Mouse (Mus musculus) lung, embryonic 15.5 days (tissue): ENCODE data around the gene Nrsn2. TPM values are rescaled to one million over a fixed set of nuclear protein-coding genes. Genes with fewer than 3 reads are reported as not detected.

ENCODE experiments used
- ATAC-seq: fragments of 200-750 bp; cut with Nextera tagmentation; 2 replicates; pipeline ENCODE4 v1.8.0; 2017; ENCODE audit warnings: moderate number of reproducible peaks, borderline replicate concordance; ENCODE audit not compliant: low FRiP score, low TSS enrichment; ENCODE audit errors: extremely low read depth
- H3K27ac ChIP-seq: fragments of 300-500 bp; sonication (generic); 2 replicates; pipeline ENCODE4 v1.5.1; 2015; ENCODE audit warnings: moderate library complexity, mild to moderate bottlenecking, inconsistent platforms
- H3K27me3 ChIP-seq: fragments of 300-500 bp; sonication (generic); 2 replicates; pipeline ENCODE4 v1.6.1; 2015; ENCODE audit warnings: inconsistent platforms
- H3K36me3 ChIP-seq: fragments of 300-500 bp; sonication (generic); 2 replicates; pipeline ENCODE4 v1.6.1; 2015; ENCODE audit warnings: inconsistent platforms
- H3K4me1 ChIP-seq: fragments of 300-500 bp; sonication (generic); 2 replicates; pipeline ENCODE4 v1.6.1; 2015; ENCODE audit warnings: inconsistent platforms
- H3K4me2 ChIP-seq: fragments of 300-500 bp; sonication (generic); 2 replicates; pipeline ENCODE4 v1.6.1; 2015; ENCODE audit warnings: inconsistent platforms, mild to moderate bottlenecking, moderate library complexity
- H3K4me3 ChIP-seq: fragments of 300-500 bp; sonication (generic); 2 replicates; pipeline ENCODE4 v1.5.1; 2015; ENCODE audit warnings: mild to moderate bottlenecking, inconsistent platforms
- H3K9ac ChIP-seq: fragments of 300-500 bp; sonication (generic); 2 replicates; pipeline ENCODE4 v1.6.1; 2015; ENCODE audit warnings: inconsistent platforms
- H3K9me3 ChIP-seq: fragments of 300-500 bp; sonication (generic); 2 replicates; pipeline ENCODE4 v1.6.1; 2016; ENCODE audit warnings: inconsistent platforms
- WGBS: fragments of 180-500 bp; shearing (Covaris S2); methylation state at CpG from one replicate; pipeline ENCODE4 v1.1.7; 2015; 5-methylcytosine and 5-hydroxymethylcytosine counted together
- polyA plus RNA-seq: library from polyadenylated mRNA; unstranded; fragments of >200 nt; fragmentation: Nextera tagmentation; extraction: Ambion mirVana; gene quantifications from 2 replicates; pipeline ENCODE4 v1.2.1, GENCODE M21; 2015

The Nrsn2 gene
- polyA plus RNA-seq, 1 experiment from 2014 or later: 0.36 TPM

- no peaks in the 10 kb centered on the region for H3K27me3 ChIP-seq
- peak overlapping the region; percentile 76 for H3K4me3 ChIP-seq
- H3K4me2 ChIP-seq: peak overlapping the region; percentile 93
- ATAC-seq: 0 out of 2 replicates have a peak, but pooled peaks have one; percentile 1
- H3K4me1 ChIP-seq: peaks cover 37% of the 10 kb centered on the region
- peak overlapping the region; percentile 94 for H3K9ac ChIP-seq
- under 1% methylated on average over 13 of the region's 13 CpGs for WGBS
- peak overlapping the region; percentile 100 for H3K27ac ChIP-seq
- no peaks in the 10 kb centered on the region for H3K36me3 ChIP-seq
- H3K9me3 ChIP-seq: no peaks in the 10 kb centered on the region
These were observed 22.7 kb upstream of the Nrsn2 start for GRCm38 (mm10) chr2:152399122-152399542.

- H3K27ac ChIP-seq: peak overlapping the region; percentile 100
- peak overlapping the region; percentile 94 for H3K9ac ChIP-seq
- peak; percentile 81 for ATAC-seq
- no peaks in the 10 kb centered on the region for H3K9me3 ChIP-seq
- peak overlapping the region; percentile 76 for H3K4me3 ChIP-seq
- no peaks in the 10 kb centered on the region for H3K36me3 ChIP-seq
- H3K27me3 ChIP-seq: no peaks in the 10 kb centered on the region
- peak overlapping the region; percentile 93 for H3K4me2 ChIP-seq
- peaks cover 41% of the 10 kb centered on the region for H3K4me1 ChIP-seq
- WGBS: 0% methylated on average over 38 of the region's 38 CpGs
These were observed 22.3 kb upstream of the Nrsn2 start for GRCm38 (mm10) chr2:152398691-152399090.

GRCm38 (mm10) chr2:152397680-152398435 lies 21.4 kb upstream of the Nrsn2 start, which contains the start of gene Sox12:
Gene Sox12 (minus strand): TSS chr2:152398063.
- Histone ChIP-seq H3K4me3 (peak within 1 kb of the TSS; percentile 76), H3K36me3 (no peaks in the 10 kb centered on the region), H3K27ac (peak within 1 kb of the TSS; percentile 100), H3K9me3 (no peaks in the 10 kb centered on the region), H3K4me1 (peaks cover 49% of the 10 kb centered on the region), H3K27me3 (no peaks in the 10 kb centered on the region), H3K4me2 (peak within 1 kb of the TSS; percentile 93), H3K9ac (peak within 1 kb of the TSS; percentile 94)
- peak; percentile 71 for ATAC-seq
- WGBS: under 1% methylated on average over 54 of the region's 104 CpGs

- no peaks in the 10 kb centered on the region for H3K36me3 ChIP-seq
- ATAC-seq: peak; percentile 7; the same call in 1 of the 2 replicates
- H3K27me3 ChIP-seq: no peaks in the 10 kb centered on the region
- no peaks in the 10 kb centered on the region for H3K9me3 ChIP-seq
- H3K27ac ChIP-seq: peak overlapping the region; percentile 100
- peak overlapping the region; percentile 94 for H3K9ac ChIP-seq
- H3K4me1 ChIP-seq: peaks cover 50% of the 10 kb centered on the region
- under 1% methylated on average over 67 of the region's 77 CpGs for WGBS
- H3K4me3 ChIP-seq: peak overlapping the region; percentile 76
- peak overlapping the region; percentile 93 for H3K4me2 ChIP-seq
These were observed 20.7 kb upstream of the Nrsn2 start for GRCm38 (mm10) chr2:152397004-152397589.

- Histone ChIP-seq H3K9me3 (no peaks in the 10 kb centered on the region), H3K27me3 (no peaks in the 10 kb centered on the region), H3K27ac (peak overlapping the region; percentile 100), H3K9ac (peak overlapping the region; percentile 94), H3K36me3 (no peaks in the 10 kb centered on the region), H3K4me2 (peak overlapping the region; percentile 93), H3K4me3 (peak overlapping the region; percentile 76), H3K4me1 (peaks cover 47% of the 10 kb centered on the region)
- under 1% methylated on average over 46 of the region's 46 CpGs for WGBS
- ATAC-seq: peak; percentile 62
These were observed 19.9 kb upstream of the Nrsn2 start for GRCm38 (mm10) chr2:152396110-152397003.

- Histone ChIP-seq H3K36me3 (no peaks in the 10 kb centered on the region), H3K4me3 (peak overlapping the region; percentile 76), H3K4me2 (peak overlapping the region; percentile 93), H3K9me3 (no peaks in the 10 kb centered on the region), H3K27ac (peak overlapping the region; percentile 100), H3K27me3 (no peaks in the 10 kb centered on the region), H3K9ac (peak overlapping the region; percentile 49), H3K4me1 (peaks cover 50% of the 10 kb centered on the region)
- WGBS: 11% methylated on average over 13 of the region's 13 CpGs
- no peak for ATAC-seq
These were observed 19.0 kb upstream of the Nrsn2 start for GRCm38 (mm10) chr2:152395271-152395920.

- 0 out of 2 replicates have a peak overlapping the region, but pooled peaks have one; percentile 9 for H3K27ac ChIP-seq
- peaks cover 33% of the 10 kb centered on the region for H3K4me1 ChIP-seq
- no peaks in the 10 kb centered on the region for H3K27me3 ChIP-seq
- no peaks in the 10 kb centered on the region for H3K36me3 ChIP-seq
- no peak overlapping the region for H3K9ac ChIP-seq
- H3K4me3 ChIP-seq: peak overlapping the region; percentile 76; the same call in 1 of the 2 replicates
- 40% methylated on average over 9 of the region's 9 CpGs for WGBS
- no peaks in the 10 kb centered on the region for H3K9me3 ChIP-seq
- H3K4me2 ChIP-seq: peak overlapping the region; percentile 93
- ATAC-seq: no peak
These were observed 17.0 kb upstream of the Nrsn2 start for GRCm38 (mm10) chr2:152393225-152394017.

GRCm38 (mm10) chr2:152392786-152393185 lies 16.3 kb upstream of the Nrsn2 start:
- 9% methylated on average over 3 of the region's 3 CpGs for WGBS
- Histone ChIP-seq H3K4me2 (no peak overlapping the region), H3K27me3 (no peaks in the 10 kb centered on the region), H3K27ac (no peak overlapping the region), H3K4me1 (peaks cover 31% of the 10 kb centered on the region), H3K9me3 (no peaks in the 10 kb centered on the region), H3K36me3 (no peaks in the 10 kb centered on the region), H3K9ac (no peak overlapping the region), H3K4me3 (no peak overlapping the region)
- no peak for ATAC-seq

GRCm38 (mm10) chr2:152384191-152384590 lies 7.8 kb upstream of the Nrsn2 start:
- Histone ChIP-seq H3K4me1 (no peaks in the 10 kb centered on the region), H3K36me3 (no peaks in the 10 kb centered on the region), H3K4me2 (no peak overlapping the region), H3K27ac (no peak overlapping the region), H3K9ac (no peak overlapping the region), H3K9me3 (no peaks in the 10 kb centered on the region), H3K4me3 (no peak overlapping the region), H3K27me3 (no peaks in the 10 kb centered on the region; the same call in 1 of the 2 replicates)
- no peak for ATAC-seq
- WGBS: 73% methylated on average over 4 of the region's 4 CpGs

GRCm38 (mm10) chr2:152375652-152376344 lies 640 bp downstream of the Nrsn2 start:
- Histone ChIP-seq H3K27me3 (peaks cover 33% of the 10 kb centered on the region), H3K4me1 (0 out of 2 replicates have a peak, but pooled peaks cover 8% of the 10 kb centered on the region), H3K36me3 (no peaks in the 10 kb centered on the region), H3K4me3 (no peak overlapping the region), H3K27ac (no peak overlapping the region), H3K9ac (no peak overlapping the region), H3K9me3 (no peaks in the 10 kb centered on the region), H3K4me2 (no peak overlapping the region; the same call in 1 of the 2 replicates)
- WGBS: 8% methylated on average over 21 of the region's 21 CpGs
- ATAC-seq: 0 out of 2 replicates have a peak, but pooled peaks have one; percentile 36
